Mouse (Mus musculus) neural tube, embryonic 15.5 days (tissue): ENCODE measurements around the gene Mitf. TPM values are rescaled to one million over a fixed set of nuclear protein-coding genes. Genes with fewer than 3 reads are reported as not detected.

Experiments
- ATAC-seq: fragments of 200-750 bp; cut with Nextera tagmentation; 2 replicates; pipeline ENCODE4 v1.8.0; 2017; ENCODE audit warnings: mild to moderate bottlenecking, moderate TSS enrichment, moderate library complexity; ENCODE audit not compliant: low FRiP score
- H3K27ac ChIP-seq: fragments of 300-500 bp; sonication (generic); replicated peaks from 2 replicates; pipeline ENCODE4 v1.5.1; 2015; ENCODE audit warnings: mild to moderate bottlenecking, inconsistent platforms
- H3K27me3 ChIP-seq: fragments of 300-500 bp; sonication (generic); replicated peaks from 2 replicates; pipeline ENCODE4 v1.6.1; 2015; ENCODE audit warnings: inconsistent platforms
- H3K36me3 ChIP-seq: fragments of 300-500 bp; sonication (generic); 2 replicates; pipeline ENCODE4 v1.6.1; 2015; ENCODE audit warnings: inconsistent platforms
- H3K4me1 ChIP-seq: fragments of 300-500 bp; sonication (generic); 2 replicates; pipeline ENCODE4 v1.6.1; 2015; ENCODE audit warnings: inconsistent platforms
- H3K4me2 ChIP-seq: fragments of 300-500 bp; sonication (generic); 2 replicates; pipeline ENCODE4 v1.6.1; 2015; ENCODE audit warnings: inconsistent platforms, mild to moderate bottlenecking, moderate library complexity
- H3K4me3 ChIP-seq: fragments of 300-500 bp; sonication (generic); replicated peaks from 2 replicates; pipeline ENCODE4 v1.5.1; 2015; ENCODE audit warnings: mild to moderate bottlenecking, inconsistent platforms
- H3K9ac ChIP-seq: fragments of 300-500 bp; sonication (generic); replicated peaks from 2 replicates; pipeline ENCODE4 v1.6.1; 2015; ENCODE audit warnings: mild to moderate bottlenecking, inconsistent platforms
- H3K9me3 ChIP-seq: fragments of 300-500 bp; sonication (generic); replicated peaks from 2 replicates; pipeline ENCODE4 v1.6.1; 2016; ENCODE audit warnings: inconsistent platforms
- WGBS: fragments of 180-500 bp; shearing (Covaris S2); methylation state at CpG from one replicate; pipeline ENCODE4 v1.1.7; 2015; ENCODE audit warnings: mixed read lengths; 5-methylcytosine and 5-hydroxymethylcytosine counted together
- polyA plus RNA-seq: library from polyadenylated mRNA; unstranded; fragments of >200 nt; fragmentation: Nextera tagmentation; extraction: Ambion mirVana; gene quantifications from 2 replicates; pipeline ENCODE4 v1.2.1, GENCODE M21; 2015

Gene Mitf
- polyA plus RNA-seq, 1 experiment from 2014 or later = 1.1 TPM

DNA sequence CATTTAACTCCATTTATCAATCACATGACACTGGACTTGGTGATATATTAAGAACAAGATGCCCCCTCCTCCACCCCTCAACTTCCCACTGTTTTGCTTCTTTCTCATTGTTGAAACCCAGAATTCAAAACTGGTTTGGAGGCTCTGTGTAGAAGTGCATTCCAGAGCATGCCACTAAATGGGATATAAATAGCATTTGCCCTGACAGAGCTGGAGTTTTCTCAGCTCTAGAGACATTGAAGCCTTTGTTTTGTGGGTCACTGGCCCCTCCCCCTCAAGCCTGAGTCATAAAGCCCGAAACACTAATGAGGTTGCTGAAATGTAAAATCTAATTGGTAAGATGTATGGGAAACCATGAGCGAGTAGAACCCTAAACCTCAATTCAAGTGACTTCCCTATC is 76.6 kb downstream of the Mitf start:
- Histone ChIP-seq H3K4me1 (no peaks in the 10 kb centered on the region; the same call in 1 of the 2 replicates), H3K9me3 (no peaks in the 10 kb centered on the region), H3K27ac (no peak overlapping the region), H3K4me2 (no peak overlapping the region), H3K9ac (no peak overlapping the region), H3K27me3 (no peaks in the 10 kb centered on the region), H3K36me3 (no peaks in the 10 kb centered on the region), H3K4me3 (no peak overlapping the region)
- ATAC-seq = no peak
- WGBS = 14% methylated on average over 2 of the region's 2 CpGs

GRCm38 (mm10) chr6:97884971-97885370 is 78.1 kb downstream of the Mitf start:
- H3K4me1 ChIP-seq = no peaks in the 10 kb centered on the region; the same call in 1 of the 2 replicates
- H3K27ac ChIP-seq = no peak overlapping the region
- H3K27me3 ChIP-seq = no peaks in the 10 kb centered on the region
- H3K9me3 ChIP-seq = no peaks in the 10 kb centered on the region
- no peak overlapping the region for H3K9ac ChIP-seq
- no peaks in the 10 kb centered on the region for H3K36me3 ChIP-seq
- no peak for ATAC-seq
- no peak overlapping the region for H3K4me3 ChIP-seq
- WGBS = 89% methylated on average over 4 of the region's 4 CpGs
- no peak overlapping the region for H3K4me2 ChIP-seq

GRCm38 (mm10) chr6:97885606-97886005 is 78.8 kb downstream of the Mitf start:
- WGBS = 71% methylated on average over 3 of the region's 3 CpGs
- Histone ChIP-seq H3K27me3 (no peaks in the 10 kb centered on the region), H3K27ac (no peak overlapping the region), H3K9ac (no peak overlapping the region), H3K36me3 (no peaks in the 10 kb centered on the region), H3K4me3 (no peak overlapping the region), H3K9me3 (no peaks in the 10 kb centered on the region), H3K4me2 (no peak overlapping the region), H3K4me1 (no peaks in the 10 kb centered on the region; the same call in 1 of the 2 replicates)
- no peak for ATAC-seq

DNA sequence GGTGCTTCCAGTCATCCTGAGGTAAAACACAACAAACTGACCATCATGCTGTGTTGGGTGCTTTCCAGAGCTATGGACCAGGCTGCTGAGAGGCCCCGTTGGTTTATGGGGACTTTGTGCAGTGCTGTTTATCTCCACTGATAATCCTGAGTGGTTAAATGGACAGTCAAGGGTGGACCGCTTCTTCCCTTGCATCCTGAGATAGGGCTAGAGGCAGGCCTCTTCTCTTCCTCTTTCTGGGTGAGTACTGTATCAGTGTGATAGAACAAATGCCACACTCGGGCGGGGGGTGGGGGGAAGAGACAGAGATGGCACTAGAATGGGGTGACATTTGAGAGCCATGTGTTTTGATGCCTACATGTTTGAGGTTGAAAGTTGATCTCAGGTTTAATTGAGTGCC is 81.0 kb downstream of the Mitf start:
- Histone ChIP-seq H3K9me3 (no peaks in the 10 kb centered on the region), H3K4me3 (no peak overlapping the region), H3K4me1 (no peaks in the 10 kb centered on the region; the same call in 1 of the 2 replicates), H3K36me3 (no peaks in the 10 kb centered on the region), H3K4me2 (no peak overlapping the region), H3K9ac (no peak overlapping the region), H3K27ac (no peak overlapping the region), H3K27me3 (no peaks in the 10 kb centered on the region)
- no peak for ATAC-seq
- WGBS = 87% methylated on average over 4 of the region's 4 CpGs

DNA sequence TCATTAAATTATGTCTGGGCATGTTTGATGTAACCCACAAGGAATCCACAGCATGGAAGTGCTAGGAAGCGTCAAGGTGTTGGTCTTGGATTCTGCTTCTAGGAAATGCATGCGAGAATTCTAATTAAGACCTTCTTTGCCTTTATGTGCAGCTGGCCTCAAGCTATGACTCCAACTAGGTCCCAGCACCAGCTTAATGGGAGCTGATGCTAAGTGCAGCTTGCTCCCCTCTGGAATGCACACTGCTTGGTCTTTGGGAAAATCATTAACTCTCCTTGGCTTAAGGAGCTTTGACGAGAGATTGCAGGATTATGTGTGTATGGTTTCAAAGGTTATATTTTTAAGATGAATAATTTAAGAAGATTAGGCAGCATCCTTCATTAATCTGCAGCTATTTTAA is 81.7 kb downstream of the Mitf start:
- WGBS = 74% methylated on average over 3 of the region's 3 CpGs
- no peak overlapping the region for H3K9ac ChIP-seq
- H3K27ac ChIP-seq = no peak overlapping the region
- no peak overlapping the region for H3K4me2 ChIP-seq
- H3K4me1 ChIP-seq = no peaks in the 10 kb centered on the region
- H3K36me3 ChIP-seq = no peaks in the 10 kb centered on the region
- H3K9me3 ChIP-seq = no peaks in the 10 kb centered on the region
- no peaks in the 10 kb centered on the region for H3K27me3 ChIP-seq
- no peak for ATAC-seq
- H3K4me3 ChIP-seq = no peak overlapping the region

- Histone ChIP-seq H3K27me3 (no peaks in the 10 kb centered on the region), H3K27ac (no peak overlapping the region), H3K36me3 (no peaks in the 10 kb centered on the region), H3K4me3 (no peak overlapping the region), H3K4me2 (no peak overlapping the region), H3K9me3 (no peaks in the 10 kb centered on the region), H3K4me1 (no peaks in the 10 kb centered on the region), H3K9ac (no peak overlapping the region)
- WGBS = 84% methylated on average over 5 of the region's 5 CpGs
- no peak for ATAC-seq
Observed at GRCm38 (mm10) chr6:97893546-97893945, 86.7 kb downstream of the Mitf start.

DNA sequence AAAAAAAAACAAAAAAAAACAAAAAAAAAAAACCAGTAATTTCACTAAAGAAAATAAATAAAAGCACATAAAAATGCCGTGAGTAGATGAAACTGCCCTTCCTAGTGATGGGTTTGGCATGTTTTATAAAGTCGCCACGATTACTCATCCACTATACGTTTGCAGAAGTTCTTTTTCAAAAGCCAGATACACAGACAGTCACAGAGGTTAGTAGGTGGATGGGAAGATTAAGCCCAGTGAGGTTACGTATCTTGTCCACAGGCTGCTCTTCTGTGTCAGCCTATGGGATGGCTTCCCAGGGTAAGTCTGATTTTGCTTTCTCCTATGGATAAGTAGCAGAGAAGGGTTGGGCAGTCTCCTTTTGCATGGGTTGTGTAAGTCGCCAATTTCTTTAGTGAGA is 90.3 kb downstream of the Mitf start:
- H3K9ac ChIP-seq = no peak overlapping the region
- 87% methylated on average over 6 of the region's 6 CpGs for WGBS

DNA sequence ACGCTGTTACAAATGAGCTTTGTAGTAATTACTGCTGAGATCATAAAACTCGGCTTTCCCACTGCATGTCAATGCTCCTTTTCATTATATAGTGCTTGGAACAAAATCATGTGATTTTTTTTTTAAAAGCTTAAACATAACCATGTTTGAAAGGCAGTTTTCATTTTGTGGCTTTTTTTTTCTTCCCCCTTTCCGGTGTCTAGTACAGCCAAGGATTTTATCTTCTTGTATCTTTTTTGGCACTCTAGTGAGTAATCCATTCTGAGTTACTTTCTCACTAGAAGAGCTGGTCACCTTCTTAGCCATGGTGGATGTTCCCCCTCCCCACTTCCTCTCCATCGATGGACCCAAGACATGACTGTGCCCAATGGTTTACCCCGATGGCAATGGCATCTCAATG is 91.2 kb downstream of the Mitf start:
- no peaks in the 10 kb centered on the region for H3K27me3 ChIP-seq
- no peak overlapping the region for H3K4me3 ChIP-seq
- no peak for ATAC-seq
- 68% methylated on average over 5 of the region's 5 CpGs for WGBS
- no peak overlapping the region for H3K27ac ChIP-seq
- no peak overlapping the region for H3K9ac ChIP-seq
- no peaks in the 10 kb centered on the region for H3K9me3 ChIP-seq
- no peaks in the 10 kb centered on the region for H3K4me1 ChIP-seq
- no peak overlapping the region for H3K4me2 ChIP-seq
- no peaks in the 10 kb centered on the region for H3K36me3 ChIP-seq

More for the DNA sequence above, 90.3 kb downstream of the Mitf start:
- no peaks in the 10 kb centered on the region for H3K4me1 ChIP-seq
- H3K27ac ChIP-seq = no peak overlapping the region
- no peak for ATAC-seq
- no peaks in the 10 kb centered on the region for H3K9me3 ChIP-seq
- no peak overlapping the region for H3K4me3 ChIP-seq
- H3K27me3 ChIP-seq = no peaks in the 10 kb centered on the region
- no peaks in the 10 kb centered on the region for H3K36me3 ChIP-seq
- H3K4me2 ChIP-seq = no peak overlapping the region

DNA sequence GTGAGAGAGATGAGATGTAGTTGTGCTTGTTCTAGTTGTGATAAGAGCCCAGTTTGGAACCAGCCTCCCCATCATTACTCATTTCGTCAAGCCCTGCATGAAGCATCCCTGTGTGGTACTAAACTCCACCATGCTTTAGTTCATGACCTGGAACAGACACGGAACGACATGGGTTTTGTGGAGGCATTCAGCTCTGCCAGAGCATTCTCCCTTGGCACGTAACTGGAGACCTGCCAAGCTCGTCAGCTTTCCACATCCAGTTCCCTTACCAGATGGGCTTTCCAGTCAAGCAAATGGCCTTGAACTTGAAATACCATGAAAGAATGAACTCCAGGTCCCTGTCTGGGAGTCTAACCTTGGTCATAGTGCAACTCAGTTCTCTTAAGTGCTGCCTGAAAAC is 94.7 kb downstream of the Mitf start:
- H3K9me3 ChIP-seq = no peaks in the 10 kb centered on the region
- no peaks in the 10 kb centered on the region for H3K36me3 ChIP-seq
- H3K4me2 ChIP-seq = no peak overlapping the region
- H3K9ac ChIP-seq = no peak overlapping the region
- 73% methylated on average over 5 of the region's 5 CpGs for WGBS
- no peak overlapping the region for H3K27ac ChIP-seq
- no peaks in the 10 kb centered on the region for H3K27me3 ChIP-seq
- H3K4me1 ChIP-seq = no peaks in the 10 kb centered on the region
- no peak for ATAC-seq
- no peak overlapping the region for H3K4me3 ChIP-seq

DNA sequence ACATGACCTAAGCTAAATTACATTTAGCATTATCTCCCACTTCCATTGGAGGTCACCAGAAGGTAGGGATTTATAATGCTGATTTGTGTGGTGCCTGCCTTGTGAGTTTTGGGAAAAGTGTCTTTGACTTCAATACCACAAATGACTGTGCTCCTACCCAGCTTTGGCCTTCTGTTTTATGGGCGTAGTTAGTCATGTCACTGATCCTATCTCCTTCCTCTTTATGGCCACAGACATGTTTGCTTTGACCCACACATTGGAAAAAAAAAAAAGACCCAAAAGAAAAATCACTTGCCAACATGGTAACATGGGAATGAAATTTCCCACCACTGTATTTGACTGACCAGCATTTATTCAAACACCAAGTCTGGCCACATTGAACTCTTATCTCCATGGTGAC is 95.4 kb downstream of the Mitf start:
- Histone ChIP-seq H3K9ac (no peak overlapping the region), H3K27ac (no peak overlapping the region), H3K4me2 (no peak overlapping the region), H3K9me3 (no peaks in the 10 kb centered on the region), H3K27me3 (no peaks in the 10 kb centered on the region), H3K36me3 (no peaks in the 10 kb centered on the region), H3K4me3 (no peak overlapping the region), H3K4me1 (no peaks in the 10 kb centered on the region)
- WGBS = 91% methylated on average over 1 of the region's 1 CpGs
- no peak for ATAC-seq

- Histone ChIP-seq H3K4me3 (no peak overlapping the region), H3K4me1 (no peaks in the 10 kb centered on the region), H3K27ac (no peak overlapping the region), H3K27me3 (no peaks in the 10 kb centered on the region), H3K36me3 (no peaks in the 10 kb centered on the region), H3K4me2 (no peak overlapping the region), H3K9ac (no peak overlapping the region), H3K9me3 (no peaks in the 10 kb centered on the region)
- ATAC-seq = no peak
- 96% methylated on average over 8 of the region's 8 CpGs for WGBS
Observed at GRCm38 (mm10) chr6:97914768-97915167, 107.9 kb downstream of the Mitf start.

- Histone ChIP-seq H3K4me2 (no peak overlapping the region), H3K9me3 (no peaks in the 10 kb centered on the region), H3K27ac (no peak overlapping the region), H3K36me3 (no peaks in the 10 kb centered on the region), H3K4me1 (no peaks in the 10 kb centered on the region), H3K27me3 (no peaks in the 10 kb centered on the region), H3K9ac (no peak overlapping the region), H3K4me3 (no peak overlapping the region)
- ATAC-seq = no peak
- 79% methylated on average over 7 of the region's 7 CpGs for WGBS
Observed at GRCm38 (mm10) chr6:97916386-97916903, 109.6 kb downstream of the Mitf start.

GRCm38 (mm10) chr6:97918051-97918450 is 111.2 kb downstream of the Mitf start:
- Histone ChIP-seq H3K36me3 (no peaks in the 10 kb centered on the region), H3K4me2 (no peak overlapping the region), H3K4me3 (no peak overlapping the region), H3K27me3 (no peaks in the 10 kb centered on the region), H3K9ac (no peak overlapping the region), H3K27ac (no peak overlapping the region), H3K4me1 (no peaks in the 10 kb centered on the region), H3K9me3 (no peaks in the 10 kb centered on the region)
- ATAC-seq = no peak
- 72% methylated on average over 4 of the region's 4 CpGs for WGBS
